Mouse (Mus musculus) kidney, adult 2 months (tissue): ENCODE measurements around the gene Clec11a. TPM values are rescaled to one million over a fixed set of nuclear protein-coding genes. Genes with fewer than 3 reads are reported as not detected.

Source experiments
- DNase-seq: peaks from one replicate; pipeline ENCODE4 v3.0.0; 2021
- H3K27ac ChIP-seq: fragments of 200-500 bp; 2 replicates; pipeline ENCODE4 v1.5.1; 2012; ENCODE audit warnings: low read depth, low read length, control low read depth, inconsistent platforms; ENCODE audit not compliant: insufficient read depth
- H3K27me3 ChIP-seq: fragments of 200-500 bp; replicated peaks from 2 replicates; pipeline ENCODE4 v1.6.1; 2012; ENCODE audit warnings: mild to moderate bottlenecking, moderate library complexity, low read length, inconsistent platforms; ENCODE audit not compliant: control insufficient read depth, insufficient read depth
- H3K36me3 ChIP-seq: fragments of 200-500 bp; 2 replicates; pipeline ENCODE4 v1.6.1; 2012; ENCODE audit warnings: mild to moderate bottlenecking, moderate library complexity, low read length, inconsistent platforms; ENCODE audit not compliant: control insufficient read depth, insufficient read depth
- H3K4me1 ChIP-seq: fragments of 200-500 bp; 2 replicates; pipeline ENCODE4 v1.6.1; 2011; ENCODE audit warnings: low read length; ENCODE audit not compliant: control insufficient read depth, insufficient read depth
- H3K4me3 ChIP-seq: fragments of 200-500 bp; 2 replicates; pipeline ENCODE4 v1.5.1; 2011; ENCODE audit warnings: mild to moderate bottlenecking, low read depth, low read length, control low read depth; ENCODE audit not compliant: insufficient read depth
- CTCF ChIP-seq: fragments of 200-500 bp; conservative IDR thresholded peaks from 2 replicates; pipeline ENCODE4 v1.5.1; 2011; ENCODE audit warnings: low read depth, mild to moderate bottlenecking, control low read depth, low read length, moderate library complexity, mixed read lengths; ENCODE audit not compliant: insufficient read depth, insufficient read length
- POLR2A ChIP-seq: fragments of 200-500 bp; IDR thresholded peaks from one replicate; pipeline ENCODE4 v1.6.1; 2011; ENCODE audit warnings: low read depth, low read length, control low read depth
- WGBS: fragments of 180-500 bp; shearing (Covaris S2); methylation state at CpG from one replicate; pipeline ENCODE4 v1.1.7; 2018; 5-methylcytosine and 5-hydroxymethylcytosine counted together
- polyA plus RNA-seq: library from polyadenylated mRNA; depleted of rRNA; stranded (reverse); fragments of >200 nt; gene quantifications from 2 replicates; pipeline ENCODE4 v1.2.3, GENCODE M21; 2012

Gene Clec11a
- polyA plus RNA-seq, 1 experiment: 6.4 TPM

DNA sequence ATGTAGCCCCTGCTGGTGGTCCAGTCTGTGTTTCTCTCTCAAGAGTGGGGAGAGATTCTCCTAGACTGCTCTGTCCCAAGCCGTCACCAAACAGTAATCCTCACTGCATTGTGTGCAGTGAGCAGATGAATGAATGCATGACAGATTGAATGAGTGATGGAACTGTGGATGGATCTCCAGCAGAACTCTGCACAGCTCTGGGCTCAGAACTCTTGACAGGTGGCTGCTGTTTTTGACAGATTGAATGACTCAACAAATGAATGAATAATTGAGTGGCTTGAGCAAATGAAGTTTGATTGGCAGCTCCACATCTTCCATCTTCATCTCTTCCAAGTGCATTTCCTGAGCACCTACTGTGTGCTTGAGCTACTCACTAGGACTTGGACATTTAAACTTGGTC is 15.6 kb upstream of the Clec11a start:
- 94% methylated on average over 1 of the region's 1 CpGs for WGBS
- H3K27me3 ChIP-seq: no peaks in the 10 kb centered on the region
- TF ChIP-seq POLR2A (no peak), CTCF (no peak)
- H3K27ac ChIP-seq: no peak overlapping the region
- H3K36me3 ChIP-seq: no peaks in the 10 kb centered on the region
- no peaks in the 10 kb centered on the region for H3K4me1 ChIP-seq
- no peak for DNase-seq
- H3K4me3 ChIP-seq: no peak overlapping the region

DNA sequence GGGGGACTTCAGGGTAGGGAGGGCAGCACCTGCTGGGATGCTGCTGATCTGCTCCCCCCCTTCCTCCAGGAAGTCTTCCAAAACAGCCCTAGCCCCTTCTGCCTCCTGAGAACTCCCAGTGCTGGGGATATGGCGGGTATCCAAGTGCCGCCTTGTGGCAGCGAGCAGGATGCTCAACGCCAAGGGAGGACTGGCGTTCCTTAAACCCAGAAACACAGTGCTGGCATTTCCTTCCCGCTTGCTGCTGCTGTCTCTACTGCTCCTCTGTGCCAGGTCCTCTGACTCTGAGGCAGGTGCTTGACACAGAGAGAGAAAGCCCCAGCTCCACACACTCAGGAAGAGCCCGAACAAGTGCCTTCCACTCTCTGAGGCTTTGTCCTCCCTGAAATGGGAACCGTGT is 14.2 kb upstream of the Clec11a start:
- H3K27me3 ChIP-seq: no peaks in the 10 kb centered on the region
- WGBS: 62% methylated on average over 8 of the region's 8 CpGs
- H3K36me3 ChIP-seq: no peaks in the 10 kb centered on the region

DNA sequence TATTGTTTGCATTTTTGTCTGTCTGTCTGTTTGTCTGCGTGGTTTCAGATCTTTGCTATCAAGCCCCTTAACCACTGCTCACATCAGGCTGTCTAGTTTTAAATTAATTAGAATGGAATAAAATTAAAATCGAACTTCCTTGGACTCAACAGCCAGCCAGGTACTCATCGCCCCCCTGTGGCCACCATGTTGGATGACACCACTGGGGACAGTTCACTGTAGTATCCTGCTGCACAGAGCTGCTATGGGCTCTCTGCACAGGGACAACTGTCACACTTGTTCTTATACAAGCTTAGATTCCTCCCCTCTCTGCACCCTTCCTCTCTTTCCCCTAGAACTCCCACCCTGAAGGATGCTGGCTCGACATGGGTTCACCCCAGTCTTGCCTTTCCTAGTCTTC is 11.2 kb upstream of the Clec11a start:
- TF ChIP-seq CTCF (peak; percentile 72), POLR2A (no peak)
- Histone ChIP-seq H3K27ac (no peak overlapping the region), H3K4me1 (no peaks in the 10 kb centered on the region), H3K27me3 (no peaks in the 10 kb centered on the region), H3K4me3 (no peak overlapping the region), H3K36me3 (no peaks in the 10 kb centered on the region)
- WGBS: 31% methylated on average over 4 of the region's 4 CpGs
- peak; percentile 34 for DNase-seq

More for the DNA sequence above, 14.2 kb upstream of the Clec11a start:
- no peak for TF ChIP-seq POLR2A
- TF ChIP-seq CTCF: no peak
- Histone ChIP-seq H3K4me3 (no peak overlapping the region), H3K4me1 (no peaks in the 10 kb centered on the region), H3K27ac (no peak overlapping the region)
- DNase-seq: no peak

DNA sequence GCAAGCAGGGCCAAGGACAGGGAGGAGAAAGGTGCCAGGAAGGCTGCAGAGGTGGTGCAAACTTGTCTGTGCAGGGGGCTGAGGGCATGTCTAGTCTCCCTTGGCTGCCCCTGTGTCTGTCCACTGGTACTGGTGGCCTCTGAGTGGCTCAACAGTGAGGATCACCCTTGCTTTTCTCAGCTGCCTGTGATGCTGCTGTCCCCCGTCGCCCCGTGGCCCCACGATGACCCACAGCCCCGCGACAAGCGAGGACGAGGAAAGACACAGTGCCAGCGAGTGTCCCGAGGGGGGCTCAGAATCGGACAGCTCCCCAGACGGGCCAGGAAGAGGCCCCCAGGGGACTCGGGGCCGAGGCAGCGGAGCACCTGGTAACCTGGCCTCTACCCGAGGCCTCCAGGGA is 5.8 kb upstream of the Clec11a start:
- Histone ChIP-seq H3K4me3 (no peak overlapping the region), H3K4me1 (no peaks in the 10 kb centered on the region), H3K27ac (no peak overlapping the region), H3K36me3 (no peaks in the 10 kb centered on the region), H3K27me3 (peaks cover 3% of the 10 kb centered on the region)
- WGBS: 69% methylated on average over 16 of the region's 16 CpGs
- DNase-seq: no peak
- no peak for TF ChIP-seq CTCF
- no peak for TF ChIP-seq POLR2A

DNA sequence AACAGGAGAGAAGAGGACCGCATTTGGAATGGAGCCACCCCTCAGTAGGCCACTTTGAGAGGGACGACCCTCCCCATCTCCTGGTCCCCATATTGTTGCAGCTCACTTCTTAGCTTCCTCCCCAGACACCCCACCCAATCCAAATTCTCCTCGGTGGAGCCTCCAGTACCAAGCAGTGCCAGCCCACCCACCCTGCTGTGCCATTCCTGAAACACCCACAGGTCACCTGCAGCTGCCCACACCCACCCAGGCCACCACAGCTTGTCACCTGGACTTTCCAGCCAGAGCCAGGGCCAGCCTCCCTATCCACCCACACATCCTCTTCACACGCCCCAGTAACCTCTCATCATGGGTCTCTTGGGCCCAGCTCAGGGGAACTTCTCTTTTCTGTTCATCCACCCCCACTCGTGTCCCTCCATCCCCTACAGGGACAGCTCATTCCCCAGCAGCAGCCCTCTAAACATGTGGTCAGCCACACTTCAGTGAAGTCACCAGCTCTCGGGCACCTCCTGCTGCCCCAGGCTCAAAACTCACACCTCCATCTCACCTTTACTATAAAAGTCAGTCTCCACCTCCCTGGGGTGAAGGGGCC is 5.1 kb upstream of the Clec11a start:
- TF ChIP-seq CTCF (0 out of 2 replicates have a peak, but pooled peaks have one; percentile 32), POLR2A (no peak)
- Histone ChIP-seq H3K36me3 (no peaks in the 10 kb centered on the region), H3K27me3 (peaks cover 3% of the 10 kb centered on the region), H3K4me1 (no peaks in the 10 kb centered on the region), H3K4me3 (no peak overlapping the region), H3K27ac (no peak overlapping the region)
- DNase-seq: peak; percentile 15
- WGBS: 12% methylated on average over 6 of the region's 6 CpGs

DNA sequence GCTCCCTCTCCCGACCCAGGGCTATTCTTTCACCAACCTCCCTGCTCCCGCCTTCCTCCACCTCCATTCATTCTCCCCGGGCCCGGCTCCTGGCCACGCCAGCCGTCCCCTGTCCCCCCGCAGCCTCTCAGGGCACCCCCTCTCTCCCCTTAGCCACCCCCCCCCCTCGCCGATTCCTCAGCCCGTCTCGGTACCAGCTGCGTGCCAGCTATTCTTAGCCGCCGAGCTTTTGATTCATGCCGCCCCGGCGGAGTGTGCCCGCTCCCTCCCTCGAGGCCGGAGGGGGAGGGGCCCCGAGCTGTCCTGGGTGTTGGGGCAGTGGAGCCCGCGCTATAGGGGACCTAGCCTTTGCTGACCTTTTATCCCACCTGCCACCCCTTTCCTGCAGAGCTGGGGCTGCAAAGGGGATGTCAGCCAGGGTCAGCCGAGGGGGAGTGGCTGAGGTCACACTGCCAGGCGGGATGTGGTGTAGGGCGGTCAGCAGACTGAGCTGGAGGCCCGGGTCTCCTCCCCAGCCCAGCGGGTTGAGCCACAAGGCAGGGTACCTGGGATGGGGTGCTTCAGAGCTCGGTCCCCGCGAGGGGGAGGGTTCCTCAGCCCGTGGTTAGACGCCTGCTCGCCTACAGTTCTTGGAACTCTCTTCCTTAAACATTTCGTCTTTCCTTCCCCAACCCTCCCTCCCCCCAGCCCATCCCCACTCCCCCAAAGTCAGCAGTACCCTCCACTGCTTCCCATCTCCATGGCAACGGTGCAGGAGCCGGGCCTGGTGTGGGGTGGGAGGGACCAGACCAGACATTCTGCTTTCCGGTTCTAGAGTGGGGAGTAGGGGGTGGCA is 4.4 kb upstream of the Clec11a start:
- 2% methylated on average over 38 of the region's 38 CpGs for WGBS
- peak overlapping the region; percentile 26; the same call in 1 of the 2 replicates for H3K4me3 ChIP-seq
- no peak overlapping the region for H3K27ac ChIP-seq
- H3K4me1 ChIP-seq: no peaks in the 10 kb centered on the region
- peak; percentile 20 for DNase-seq
- no peaks in the 10 kb centered on the region for H3K36me3 ChIP-seq
- TF ChIP-seq POLR2A (no peak), CTCF (no peak)
- H3K27me3 ChIP-seq: peaks cover 3% of the 10 kb centered on the region

DNA sequence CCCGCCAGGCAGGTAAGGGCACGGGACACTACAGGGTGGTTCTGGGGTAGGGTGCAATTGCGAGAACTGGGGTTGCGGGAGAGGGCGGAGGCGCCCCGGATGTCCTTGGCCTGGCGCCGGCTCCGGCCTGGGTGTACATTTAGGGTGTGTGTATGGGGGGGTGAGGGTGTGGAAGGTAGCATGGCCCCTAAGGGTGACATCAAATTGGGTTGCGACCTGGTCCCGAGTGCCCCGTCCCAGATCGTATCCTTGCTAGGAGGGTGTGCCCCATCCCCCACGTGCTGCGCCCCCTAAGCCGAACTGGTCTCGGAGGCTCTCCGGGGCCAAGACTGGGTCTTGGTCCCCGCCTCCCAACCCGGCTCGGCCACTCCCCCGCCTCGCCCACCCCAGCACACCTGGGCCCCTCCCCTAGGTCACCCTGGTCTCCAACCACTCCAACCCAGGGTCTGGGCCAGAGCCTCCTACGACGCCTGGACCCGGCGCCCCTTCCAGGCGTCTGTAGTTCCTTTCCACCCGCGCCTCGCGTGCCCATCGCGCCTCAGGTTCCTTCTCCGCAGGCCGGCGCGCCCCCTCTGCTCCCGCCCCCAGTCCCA is 3.7 kb upstream of the Clec11a start:
- TF ChIP-seq CTCF: no peak
- TF ChIP-seq POLR2A: no peak
- no peak overlapping the region for H3K27ac ChIP-seq
- H3K27me3 ChIP-seq: peaks cover 3% of the 10 kb centered on the region
- DNase-seq: peak; percentile 13
- 2% methylated on average over 38 of the region's 40 CpGs for WGBS
- no peaks in the 10 kb centered on the region for H3K4me1 ChIP-seq
- H3K4me3 ChIP-seq: peak overlapping the region; percentile 29; the same call in 1 of the 2 replicates
- H3K36me3 ChIP-seq: no peaks in the 10 kb centered on the region
